Mouse (Mus musculus): Measurements from ENCODE around the gene Ces3a.
"Not testable (repeated sequence)": the region's sequence is repeated elsewhere in the genome, so short reads cannot be mapped to it uniquely, and the experiment has no call there.

Gene Ces3a

GRCm38 (mm10) chr8:105093992-105094391 lies 45.6 kb downstream of the Ces3a start:
- DNase-seq (ENCODE audit: low read depth), result no peak

GRCm38 (mm10) chr8:105102101-105102785 lies 53.8 kb downstream of the Ces3a start:
- not testable (repeated sequence) for DNase-seq (ENCODE audit: low read depth)

- not testable (repeated sequence) for DNase-seq (ENCODE audit: low read depth)
Measured at GRCm38 (mm10) chr8:105103701-105104100, 55.3 kb downstream of the Ces3a start.

- no peak for DNase-seq (ENCODE audit: low read depth)
Measured at GRCm38 (mm10) chr8:105104220-105104619, 55.8 kb downstream of the Ces3a start.
